Mouse (Mus musculus) ES-E14 (cell line): ENCODE data around the gene Nupr1l. TPM values are rescaled to one million over a fixed set of nuclear protein-coding genes. Genes with fewer than 3 reads are reported as not detected.

ENCODE experiments used
- DNase-seq: peaks from one replicate; pipeline ENCODE4 v3.0.0-alpha.2; 2013; ENCODE audit warnings: low read depth, low spot score
- H3K27ac ChIP-seq: 2 replicates; pipeline ENCODE4 v1.5.1; 2012; ENCODE audit warnings: low read depth, mild to moderate bottlenecking, low read length, moderate library complexity, mixed read lengths; ENCODE audit not compliant: poor library complexity, insufficient read depth, severe bottlenecking
- H3K36me3 ChIP-seq: 2 replicates; pipeline ENCODE4 v1.6.1; 2012; ENCODE audit warnings: mild to moderate bottlenecking, low read length, moderate library complexity, mixed read lengths; ENCODE audit not compliant: control insufficient read depth, poor library complexity, insufficient read depth, severe bottlenecking
- H3K4me1 ChIP-seq, 2 experiments: fragments of 150-350 bp in 1 of 2; sonication (generic) in 1 of 2; 2 replicates each; pipeline ENCODE4 v1.6.1; 2012; ENCODE audit warnings: low read length in 2 of 2, mild to moderate bottlenecking in 1 of 2, mixed read lengths in 1 of 2; ENCODE audit not compliant: control insufficient read depth in 2 of 2, insufficient read depth in 2 of 2, poor library complexity in 1 of 2
- H3K4me3 ChIP-seq, 2 experiments: fragments of 150-350 bp in 1 of 2; sonication (generic) in 1 of 2; 2 replicates each; pipeline ENCODE4 v1.5.1; 2012; ENCODE audit warnings: low read length in 2 of 2, low read depth in 1 of 2, mild to moderate bottlenecking in 1 of 2, mixed read lengths in 1 of 2; ENCODE audit not compliant: insufficient read depth in 1 of 2, poor library complexity in 1 of 2, severe bottlenecking in 1 of 2
- H3K9ac ChIP-seq: 2 replicates; pipeline ENCODE4 v1.6.1; 2012; ENCODE audit warnings: low read depth, mild to moderate bottlenecking, low read length, mixed read lengths; ENCODE audit not compliant: poor library complexity, insufficient read depth, severe bottlenecking
- H3K9me3 ChIP-seq: fragments of 150-350 bp; sonication (generic); 2 replicates; pipeline ENCODE4 v1.6.1; 2012; ENCODE audit warnings: low read depth, mild to moderate bottlenecking, low read length; ENCODE audit not compliant: control insufficient read depth, insufficient read depth
- CHD2 ChIP-seq: IDR thresholded peaks from 2 replicates; pipeline ENCODE4 v1.6.1; 2014; ENCODE audit warnings: mild to moderate bottlenecking, low read depth, low read length, inconsistent platforms
- HCFC1 ChIP-seq: IDR thresholded peaks from 2 replicates; pipeline ENCODE4 v1.6.1; 2012; ENCODE audit warnings: low read length, inconsistent platforms, borderline replicate concordance; ENCODE audit not compliant: insufficient read depth
- MAFK ChIP-seq: IDR thresholded peaks from 2 replicates; pipeline ENCODE4 v1.6.1; 2014; ENCODE audit warnings: mild to moderate bottlenecking, low read depth, low read length, inconsistent platforms; ENCODE audit not compliant: insufficient read depth
- ZC3H11A ChIP-seq: IDR thresholded peaks from 2 replicates; pipeline ENCODE4 v1.6.1; 2012; ENCODE audit warnings: low read depth, mild to moderate bottlenecking, inconsistent platforms, low read length, borderline replicate concordance
- ZNF384 ChIP-seq: IDR thresholded peaks from 2 replicates; pipeline ENCODE4 v1.6.1; 2012; ENCODE audit warnings: low read depth, low read length, inconsistent platforms
- in situ Hi-C, 2 experiments: fragments of 600-800 bp; cut with MboI; formaldehyde crosslinking; loops; one replicate each; pipeline ENCODE4 v1.15.1; 2025; ENCODE audit warnings: low sequenced_read_pairs in 2 of 2, inconsistent platforms in 1 of 2; ENCODE audit not compliant: unreplicated experiment in 2 of 2
- total RNA-seq: library from RNA; depleted of rRNA; stranded (reverse); fragments of 300-350 nt; gene quantifications from 2 replicates; pipeline ENCODE4 v1.2.3, GENCODE M21; 2012

The Nupr1l gene
- total RNA-seq, 1 experiment: 2.9 TPM

DNA sequence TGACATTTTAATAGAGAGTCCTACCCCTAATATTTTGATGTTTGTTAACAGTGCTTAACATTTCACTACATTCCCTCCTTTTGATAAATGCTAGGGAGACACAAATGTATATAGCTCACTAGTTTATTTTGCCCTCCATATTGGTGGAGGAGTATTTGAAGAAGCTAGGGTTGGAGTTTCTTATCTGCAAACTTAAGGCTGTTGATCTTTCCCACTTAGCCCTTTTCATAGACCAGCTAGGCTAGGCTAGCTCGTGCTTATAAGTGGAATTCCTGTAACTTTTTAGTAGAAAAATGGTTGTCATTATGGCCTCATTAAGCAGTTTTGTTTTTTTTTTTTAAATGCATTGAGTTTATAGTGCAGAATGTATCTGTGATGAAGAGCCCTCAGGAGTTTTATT is 35.1 kb downstream of the Nupr1l start:
- H3K9me3 ChIP-seq: no peaks in the 10 kb centered on the region
- no peak overlapping the region for H3K27ac ChIP-seq
- H3K4me3 ChIP-seq: peak overlapping the region in 1 of 2 experiments; percentile 95; a peak in 2 of 4 replicates
- no peak overlapping the region for H3K9ac ChIP-seq
- in situ Hi-C loops: no loop called here
- peaks cover 3 to 6% of the 10 kb centered on the region in 2 experiments; a peak in 3 of 4 replicates for H3K4me1 ChIP-seq
- TF ChIP-seq ZC3H11A (no peak), ZNF384 (no peak), CHD2 (no peak), MAFK (no peak), HCFC1 (no peak)
- H3K36me3 ChIP-seq: peaks cover 7% of the 10 kb centered on the region
- no peak for DNase-seq

DNA sequence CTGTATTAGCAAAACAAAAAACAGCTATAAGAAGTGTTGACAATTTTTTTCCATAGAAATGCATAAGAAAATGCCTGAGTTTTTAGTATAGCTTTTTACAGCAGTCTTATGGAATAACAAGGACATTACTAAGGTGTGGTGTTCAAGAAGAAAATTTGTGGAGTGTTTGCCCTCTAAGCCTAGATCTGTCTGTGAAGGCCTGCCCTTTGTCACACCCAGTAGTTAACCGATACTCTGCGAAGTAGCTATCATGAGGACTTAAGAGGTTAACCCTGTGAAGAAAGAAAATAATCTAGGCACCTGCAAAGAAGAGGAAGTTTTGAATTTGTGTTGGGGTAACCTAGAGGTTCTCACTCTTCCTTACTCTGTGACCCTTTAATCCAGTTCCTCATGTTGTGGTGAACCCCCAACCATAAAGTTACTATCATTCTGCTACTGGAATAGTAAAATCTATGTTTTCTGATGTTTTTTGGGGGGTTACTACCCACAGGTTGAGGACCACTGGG is 39.2 kb downstream of the Nupr1l start:
- peaks cover 2 to 4% of the 10 kb centered on the region in 2 experiments; a peak in 2 of 4 replicates for H3K4me1 ChIP-seq
- no peak overlapping the region for H3K4me3 ChIP-seq
- peaks cover 7% of the 10 kb centered on the region for H3K36me3 ChIP-seq
- H3K9ac ChIP-seq: no peak overlapping the region
- in situ Hi-C loops: no loop called here
- no peak for DNase-seq
- no peak overlapping the region for H3K27ac ChIP-seq
- TF ChIP-seq MAFK (no peak), ZNF384 (no peak), ZC3H11A (no peak), CHD2 (no peak), HCFC1 (no peak)
- H3K9me3 ChIP-seq: no peaks in the 10 kb centered on the region

DNA sequence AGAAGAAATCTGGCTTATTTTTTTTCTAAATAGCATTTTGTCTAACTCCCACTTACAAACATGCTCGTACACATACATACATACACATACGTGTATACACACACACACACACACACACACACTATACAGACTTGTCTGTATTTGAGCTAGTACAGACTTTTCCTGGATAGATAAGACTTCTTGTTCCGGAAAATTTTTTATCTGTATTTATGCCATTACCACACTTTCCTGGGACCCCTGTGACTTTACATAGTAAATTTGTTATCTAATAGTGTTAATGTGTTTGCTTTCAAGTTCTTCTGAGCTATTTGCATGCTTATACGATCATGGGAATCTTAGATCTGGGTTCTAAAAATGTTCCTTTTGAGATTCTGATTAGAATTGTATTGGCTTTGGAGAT is 43.8 kb downstream of the Nupr1l start:
- in situ Hi-C loops: no loop called here
- Histone ChIP-seq H3K27ac (no peak overlapping the region), H3K36me3 (no peaks in the 10 kb centered on the region), H3K4me3 (no peak overlapping the region), H3K4me1 (peaks cover 3 to 5% of the 10 kb centered on the region in 2 experiments; a peak in 2 of 4 replicates), H3K9me3 (no peaks in the 10 kb centered on the region), H3K9ac (no peak overlapping the region)
- TF ChIP-seq HCFC1 (no peak), MAFK (no peak), ZNF384 (no peak), CHD2 (no peak), ZC3H11A (no peak)
- DNase-seq: no peak

DNA sequence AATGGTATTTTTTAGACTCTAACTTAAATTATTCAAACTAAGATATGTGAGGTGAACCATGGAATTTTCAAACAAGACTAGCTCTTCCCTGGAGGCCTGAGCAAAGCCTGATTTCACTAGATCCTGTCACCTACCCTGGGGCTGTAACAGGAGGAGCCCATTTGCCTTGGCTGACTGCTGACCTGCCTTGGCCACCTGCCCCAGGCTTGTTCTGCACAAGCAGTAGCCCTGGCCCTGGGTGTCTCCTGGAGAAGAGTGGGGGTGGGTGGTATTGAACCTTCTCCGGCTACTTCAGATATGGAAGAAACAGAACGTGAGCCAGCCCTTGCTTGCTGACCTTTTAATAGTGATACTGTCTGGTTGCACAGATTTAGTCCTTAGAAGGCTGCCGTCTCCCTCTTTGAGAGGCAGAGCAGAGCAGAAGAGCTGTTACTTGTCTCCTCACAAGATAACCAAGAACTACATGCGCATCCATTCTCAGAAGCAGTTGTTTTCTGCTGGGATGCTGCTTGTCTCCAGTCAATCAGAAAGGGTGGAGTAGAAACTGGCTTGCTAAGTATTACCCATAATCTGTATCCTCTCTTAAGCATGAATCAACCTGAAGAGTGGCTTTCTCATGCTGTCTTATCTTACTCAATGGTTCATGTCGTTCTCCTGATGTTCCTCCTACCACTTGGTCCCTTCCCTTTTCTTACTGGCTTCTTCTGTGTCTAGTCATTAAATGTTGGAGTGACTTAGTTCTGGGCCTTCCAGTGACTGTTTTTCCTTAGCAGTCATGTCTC is 46.3 kb downstream of the Nupr1l start:
- H3K27ac ChIP-seq: no peak overlapping the region; the same call in 1 of the 2 replicates

More for the DNA sequence above, 46.3 kb downstream of the Nupr1l start:
- TF ChIP-seq CHD2 (no peak), MAFK (no peak), ZC3H11A (no peak), HCFC1 (no peak), ZNF384 (no peak)
- Histone ChIP-seq H3K4me1 (peaks cover 3 to 4% of the 10 kb centered on the region in 2 experiments; a peak in 2 of 4 replicates), H3K9ac (no peak overlapping the region), H3K36me3 (no peaks in the 10 kb centered on the region; the same call in 1 of the 2 replicates), H3K4me3 (no peak overlapping the region), H3K9me3 (no peaks in the 10 kb centered on the region)
- in situ Hi-C loops: no loop called here
- DNase-seq: no peak
